Mouse (Mus musculus) kidney, adult 11 months (tissue): Measurements from ENCODE around the gene Myog.
"Not testable (repeated sequence)": the region's sequence is repeated elsewhere in the genome, so short reads cannot be mapped to it uniquely, and the experiment has no call there.

Source experiments
- DNase-seq: peaks from one replicate; pipeline ENCODE4 v3.0.0; 2022

Gene Myog

GRCm38 (mm10) chr1:134289598-134290099 is at the start of gene Myog:
TSS of gene Myog (plus strand) at chr1:134289989.
- DNase-seq, result no peak

- no peak for DNase-seq
These were observed 49.1 kb upstream of the Myog start for GRCm38 (mm10) chr1:134240701-134241100.

- no peak for DNase-seq
These were observed 48.5 kb upstream of the Myog start for GRCm38 (mm10) chr1:134241298-134241697.

GRCm38 (mm10) chr1:134242286-134242685 is 47.5 kb upstream of the Myog start:
- DNase-seq, result peak; percentile 1

- DNase-seq, result peak; percentile 28
These were observed 46.3 kb upstream of the Myog start for GRCm38 (mm10) chr1:134243505-134243904.

GRCm38 (mm10) chr1:134243948-134244914 is 45.6 kb upstream of the Myog start:
- DNase-seq, result peak; percentile 85

- DNase-seq, result no peak
These were observed 44.6 kb upstream of the Myog start for GRCm38 (mm10) chr1:134245004-134245717.

GRCm38 (mm10) chr1:134246590-134246989 is 43.2 kb upstream of the Myog start:
- DNase-seq, result no peak

GRCm38 (mm10) chr1:134249681-134250080 is 40.1 kb upstream of the Myog start:
- not testable (repeated sequence) for DNase-seq

- no peak for DNase-seq
These were observed 25.4 kb upstream of the Myog start for GRCm38 (mm10) chr1:134264341-134264740.

GRCm38 (mm10) chr1:134265797-134266196 is 24.0 kb upstream of the Myog start:
- DNase-seq, result no peak

GRCm38 (mm10) chr1:134270026-134270425 is 19.8 kb upstream of the Myog start:
- no peak for DNase-seq

GRCm38 (mm10) chr1:134272754-134273250 is 17.0 kb upstream of the Myog start:
- DNase-seq, result no peak

- DNase-seq, result no peak
These were observed 16.0 kb upstream of the Myog start for GRCm38 (mm10) chr1:134273493-134274395.

- no peak for DNase-seq
These were observed 15.3 kb upstream of the Myog start for GRCm38 (mm10) chr1:134274483-134274920.

- DNase-seq, result peak; percentile 71
These were observed 13.9 kb upstream of the Myog start for GRCm38 (mm10) chr1:134275616-134276464.

- DNase-seq, result no peak
These were observed 13.0 kb upstream of the Myog start for GRCm38 (mm10) chr1:134276823-134277222.

GRCm38 (mm10) chr1:134280174-134280573 is 9.6 kb upstream of the Myog start:
- no peak for DNase-seq

GRCm38 (mm10) chr1:134281563-134281962 is 8.2 kb upstream of the Myog start:
- DNase-seq, result no peak

GRCm38 (mm10) chr1:134282342-134282741 is 7.4 kb upstream of the Myog start:
- DNase-seq, result no peak

GRCm38 (mm10) chr1:134283108-134283507 is 6.7 kb upstream of the Myog start:
- DNase-seq, result no peak
